Mouse (Mus musculus) hematopoietic stem cell, adult 5-6 weeks (primary cell): ENCODE data around the gene Acap2. TPM values are rescaled to one million over a fixed set of nuclear protein-coding genes. Genes with fewer than 3 reads are reported as not detected.

ENCODE experiments used
- ATAC-seq, 2 experiments: fragments of 125-278 bp in 1 of 2; replicated peaks in 1 of 2; 2 replicates each; pipeline ENCODE4 v1.8.0; 2016 to 2017; ENCODE audit warnings: inconsistent platforms in 2 of 2, mild to moderate bottlenecking in 2 of 2, moderate number of reproducible peaks in 2 of 2, low read depth in 1 of 2, moderate TSS enrichment in 1 of 2; ENCODE audit not compliant: low FRiP score in 2 of 2, poor library complexity in 2 of 2, severe bottlenecking in 2 of 2, insufficient read depth in 1 of 2, low TSS enrichment in 1 of 2
- total RNA-seq: library from RNA; stranded (forward); fragments of 172-1452, 232-1000 nt; gene quantifications from 2 replicates; pipeline ENCODE4 v1.2.3, GENCODE M21; 2017

The Acap2 gene
- total RNA-seq, 1 experiment from 2014 or later = 44.5 TPM

DNA sequence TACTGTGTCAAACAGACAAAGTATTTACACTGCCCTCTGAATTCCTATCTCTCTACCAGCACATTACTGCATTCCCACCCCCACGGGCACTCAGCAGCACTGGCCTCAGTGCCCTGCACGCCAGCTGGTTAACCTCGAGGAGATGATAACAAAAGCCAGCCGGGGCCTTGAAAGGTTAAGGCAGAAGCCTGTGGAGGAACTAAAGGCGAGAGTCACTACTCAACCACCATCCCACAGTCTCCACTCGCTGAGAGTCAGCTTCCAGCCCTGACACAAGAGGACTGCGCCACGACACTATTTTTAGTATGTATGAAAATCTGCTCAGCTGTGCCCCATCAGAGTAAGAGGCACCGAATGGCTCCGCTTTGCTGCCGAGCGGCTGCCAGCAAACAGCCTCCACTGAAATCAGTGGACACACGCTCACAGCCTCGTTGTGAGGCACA is 154.8 kb downstream of the Acap2 start:
- ATAC-seq = 0 out of 4 replicates have a peak, but pooled peaks of 1 of the 2 experiments have one; percentile 17

DNA sequence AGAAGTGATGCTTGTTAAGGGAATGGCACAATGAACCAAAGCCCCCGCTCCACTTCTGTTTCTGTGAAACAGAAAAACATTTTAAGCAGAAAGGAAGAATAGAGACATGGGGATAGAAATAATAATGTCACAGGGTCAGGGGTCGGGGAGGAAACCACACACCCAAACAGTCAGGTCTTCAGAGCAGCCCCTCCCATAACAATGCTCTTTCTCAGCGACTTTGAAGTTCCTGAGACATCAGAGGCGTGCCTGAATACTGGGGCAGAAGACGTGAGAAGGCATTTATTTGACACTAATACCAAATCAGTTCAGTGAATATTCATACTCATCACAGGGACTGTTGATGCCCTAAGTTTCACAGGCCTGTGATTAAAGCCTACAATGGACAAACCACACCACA is 155.8 kb downstream of the Acap2 start:
- no peak for ATAC-seq

DNA sequence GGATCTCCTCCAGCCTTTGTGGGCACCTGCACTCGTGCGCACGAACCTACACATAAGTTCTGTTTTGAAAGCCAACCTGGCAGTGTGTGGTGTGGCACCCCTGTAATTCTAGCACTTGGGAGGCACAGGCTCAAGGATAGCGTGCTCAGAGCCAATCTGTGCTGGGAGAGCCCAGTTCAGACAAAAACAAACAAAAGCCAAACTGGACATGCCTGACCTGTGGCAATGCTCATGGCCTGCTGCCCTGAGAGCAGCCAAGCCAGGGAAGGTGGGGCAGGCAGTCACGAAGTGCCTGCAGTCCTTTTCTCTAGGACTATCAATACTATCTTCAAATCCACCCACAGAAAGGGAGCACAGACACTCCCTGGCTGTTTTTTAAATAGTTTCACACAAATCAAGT is 157.9 kb downstream of the Acap2 start:
- no peak for ATAC-seq

Other genes with a start within 250 kb of the Acap2 start
- gene Xxylt1, start 119.8 kb downstream of the Acap2 start, total RNA-seq = 9.2 and 12.6 TPM in 2 replicates
- gene Ppp1r2, start 74.0 kb upstream of the Acap2 start, total RNA-seq = 48.2 and 59.4 TPM in 2 replicates
- gene Apod, start 113.6 kb upstream of the Acap2 start, total RNA-seq = 2.0 TPM in 1 of 2 replicates, not detected in the other
- 3.1 and 4.9 TPM in 2 replicates for gene Bdh1, start 221.0 kb upstream of the Acap2 start, total RNA-seq